21 mouse cellular contexts compared by ENCODE assay signal in the genomic region with DNA sequence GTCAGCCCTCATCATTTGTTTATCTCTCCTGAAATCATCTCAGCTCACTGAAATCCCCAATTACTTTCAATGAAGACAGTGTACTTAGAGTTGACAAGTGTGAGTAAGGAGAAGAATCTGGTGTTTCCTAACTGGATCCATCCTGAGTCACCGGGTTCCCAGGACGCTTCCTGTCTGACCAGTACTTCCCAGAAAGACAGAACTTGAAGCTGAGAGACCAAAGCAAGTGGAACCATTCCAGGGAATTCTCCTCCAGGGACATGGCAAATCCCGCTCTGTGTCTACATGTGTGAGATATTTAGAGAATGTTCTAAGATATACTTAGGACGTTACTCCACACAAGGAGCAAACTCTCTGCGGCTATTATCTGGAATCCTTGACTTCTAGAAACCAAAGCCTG.
DNase-seq lines count a peak whose midpoint lies in the region; TF ChIP-seq lines count a peak whose summit lies in the region.
"Had no signal": no experiment of that assay in that cellular context is flagged by ENCODE, and none has a peak within 500 bp of the region (broad histone marks: within the 10 kb centered on the region; RNA-seq: fewer than 3 reads in every experiment).

No protein-coding gene starts in this region.

- no peak for TF ChIP-seq CTCF in layer of hippocampus, adult 2 months (conservative IDR thresholded peaks at IDR 0.05)

- intact Hi-C loops in heart, postnatal 25 days (cut with DNase I): no loop called here

- no peak overlapping the region for H3K4me3 ChIP-seq in layer of hippocampus, adult 2 months
- H3K4me3 ChIP-seq: embryonic facial prominence, embryonic 15.5 days; heart, embryonic 13.5 days; hindbrain, embryonic 13.5 days; intestine, embryonic 15.5 days; kidney, embryonic 15.5 days; midbrain, embryonic 15.5 days had no signal

- DNase-seq in heart, adult 9 months (ENCODE audit: low spot score in 2 of 2): peak; percentile 44 to 54
- no peak for DNase-seq in heart, postnatal 25 days (ENCODE audit: low spot score)
- DNase-seq in adipocyte (ENCODE audit: low spot score): peak; percentile 41
- peak; percentile 54 for DNase-seq in heart, postnatal 4 days
- peak; percentile 72 for DNase-seq in lung, postnatal 36 days
- no peak for DNase-seq in layer of hippocampus, adult 2 months (ENCODE audit: low spot score in 2 of 2)
- no peak for DNase-seq in adrenal gland, postnatal 14 days
- no peak for DNase-seq in frontal cortex, postnatal 36 days (ENCODE audit: low spot score in 2 of 2)
- DNase-seq: cerebellum, adult 11 months; cerebellum, postnatal 14 days; embryo, embryonic 11 days; layer of hippocampus, postnatal 36 days; liver; spleen, adult 18-20 months; thymus, adult 2 months had no signal

- H3K27ac ChIP-seq in layer of hippocampus, adult 2 months: no peak overlapping the region
- H3K27ac ChIP-seq: embryonic facial prominence, embryonic 15.5 days; heart, embryonic 13.5 days; hindbrain, embryonic 13.5 days; intestine, embryonic 15.5 days; kidney, embryonic 15.5 days; midbrain, embryonic 15.5 days had no signal

Comparison
In these comparisons a context has a peak if more than half of its experiments do, and no peak if none do; other contexts are left out.
1. DNase-seq: peak in heart, adult 9 months (2 of 2), adipocyte (single experiment), heart, postnatal 4 days (single experiment) and lung, postnatal 36 days (single experiment); none in heart, postnatal 25 days (single experiment), layer of hippocampus, adult 2 months (0 of 2), adrenal gland, postnatal 14 days (single experiment) and frontal cortex, postnatal 36 days (0 of 2).